Mouse (Mus musculus) testis, adult 2 months (tissue): ENCODE results near the gene Noc2l. TPM values are rescaled to one million over a fixed set of nuclear protein-coding genes. Genes with fewer than 3 reads are reported as not detected.

Source experiments
- H3K27ac ChIP-seq: fragments of 200-500 bp; 2 replicates; pipeline ENCODE4 v1.5.1; 2012; ENCODE audit warnings: low read depth, low read length; ENCODE audit not compliant: control insufficient read depth, insufficient read depth
- H3K27me3 ChIP-seq: fragments of 200-500 bp; 2 replicates; pipeline ENCODE4 v1.6.1; 2012; ENCODE audit warnings: mild to moderate bottlenecking, low read length, moderate library complexity; ENCODE audit not compliant: control insufficient read depth, insufficient read depth
- H3K36me3 ChIP-seq: fragments of 200-500 bp; 2 replicates; pipeline ENCODE4 v1.6.1; 2012; ENCODE audit warnings: mild to moderate bottlenecking, low read length; ENCODE audit not compliant: control insufficient read depth, insufficient read depth
- H3K4me1 ChIP-seq: fragments of 200-500 bp; 2 replicates; pipeline ENCODE4 v1.6.1; 2012; ENCODE audit warnings: low read length; ENCODE audit not compliant: control insufficient read depth, insufficient read depth
- H3K4me3 ChIP-seq: fragments of 200-500 bp; 2 replicates; pipeline ENCODE4 v1.5.1; 2012; ENCODE audit warnings: low read depth, mild to moderate bottlenecking, low read length, moderate library complexity, mixed read lengths; ENCODE audit not compliant: control insufficient read depth
- CTCF ChIP-seq: fragments of 200-500 bp; IDR thresholded peaks from 2 replicates; pipeline ENCODE4 v1.5.1; 2012; ENCODE audit warnings: low read depth, mild to moderate bottlenecking, inconsistent platforms, low read length, moderate library complexity; ENCODE audit not compliant: control insufficient read depth, insufficient read depth, insufficient replicate concordance
- POLR2A ChIP-seq: fragments of 200-500 bp; IDR thresholded peaks from 2 replicates; pipeline ENCODE4 v1.6.1; 2012; ENCODE audit warnings: low read depth, mild to moderate bottlenecking, inconsistent platforms, low read length, moderate library complexity; ENCODE audit not compliant: control insufficient read depth
- polyA plus RNA-seq: library from polyadenylated mRNA; depleted of rRNA; stranded (reverse); fragments of >200 nt; gene quantifications from 2 replicates; pipeline ENCODE4 v1.2.3, GENCODE M21; 2012

Noc2l gene
- polyA plus RNA-seq, 1 experiment: 13.6 TPM

GRCm38 (mm10) chr4:156203413-156204131 is 32.2 kb upstream of the Noc2l start:
- no peak overlapping the region for H3K27ac ChIP-seq
- H3K27me3 ChIP-seq: no peaks in the 10 kb centered on the region
- peaks cover 3% of the 10 kb centered on the region for H3K4me1 ChIP-seq
- peak overlapping the region; percentile 38 for H3K4me3 ChIP-seq
- no peak for TF ChIP-seq CTCF
- no peak for TF ChIP-seq POLR2A
- H3K36me3 ChIP-seq: no peaks in the 10 kb centered on the region

DNA sequence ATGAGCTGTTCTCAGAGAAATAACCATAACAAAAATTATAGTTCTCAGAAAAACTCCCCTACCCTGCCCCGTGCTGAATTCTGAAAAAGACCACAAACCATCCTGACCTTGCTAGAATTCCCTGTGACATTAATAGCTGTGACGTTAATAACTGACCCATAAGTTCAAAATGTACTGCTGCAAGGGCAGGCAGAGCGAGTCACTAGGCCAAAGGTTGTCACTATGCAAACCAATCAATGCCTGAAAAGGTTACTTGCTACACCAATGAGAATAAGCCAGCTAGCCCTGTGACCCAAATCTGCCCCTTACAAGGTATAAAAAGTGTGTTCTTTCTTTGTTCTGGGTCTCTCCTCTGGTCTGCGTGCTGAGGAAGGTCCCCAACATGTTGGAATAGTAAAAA is 26.9 kb upstream of the Noc2l start:
- TF ChIP-seq POLR2A (no peak), CTCF (no peak)
- Histone ChIP-seq H3K27me3 (no peaks in the 10 kb centered on the region), H3K36me3 (no peaks in the 10 kb centered on the region), H3K27ac (no peak overlapping the region), H3K4me1 (peaks cover 2% of the 10 kb centered on the region; the same call in 1 of the 2 replicates), H3K4me3 (no peak overlapping the region)

DNA sequence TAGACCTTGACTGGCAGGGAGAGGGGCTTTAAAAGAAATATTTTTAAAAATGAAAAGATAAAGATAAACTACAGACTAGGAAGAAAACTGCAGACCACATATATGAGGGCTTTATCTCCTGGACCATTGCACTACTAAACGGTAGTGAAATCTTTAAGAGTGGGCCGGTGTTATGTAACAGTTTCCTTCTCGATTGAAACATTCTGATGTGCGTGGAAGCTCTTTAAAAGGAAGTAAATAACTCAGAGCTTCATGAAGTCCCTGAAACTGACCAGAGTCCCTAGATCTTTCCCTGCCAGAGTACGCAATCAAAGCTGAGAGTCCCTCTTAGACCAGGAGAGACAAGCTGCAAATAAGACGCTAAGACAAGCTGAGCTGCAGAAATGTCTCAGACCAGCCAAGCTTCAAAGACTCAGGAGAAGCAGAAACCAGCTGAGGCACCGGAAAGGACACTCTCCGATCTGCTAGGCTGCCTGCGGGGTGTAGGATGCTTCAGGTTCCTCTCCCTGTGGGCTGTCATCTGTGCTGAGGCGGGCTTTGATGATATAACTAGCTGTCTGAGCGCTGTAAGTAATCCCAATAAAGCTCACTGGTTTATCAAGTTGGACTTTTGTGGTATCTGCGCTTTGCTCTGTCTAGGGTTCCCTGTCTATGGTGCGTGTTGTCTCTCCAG is 25.7 kb upstream of the Noc2l start:
- Histone ChIP-seq H3K27me3 (no peaks in the 10 kb centered on the region), H3K4me1 (no peaks in the 10 kb centered on the region), H3K27ac (no peak overlapping the region), H3K36me3 (no peaks in the 10 kb centered on the region), H3K4me3 (no peak overlapping the region)
- TF ChIP-seq CTCF (no peak), POLR2A (no peak)

GRCm38 (mm10) chr4:156213134-156213533 is 22.7 kb upstream of the Noc2l start:
- TF ChIP-seq CTCF (no peak), POLR2A (no peak)
- Histone ChIP-seq H3K27me3 (no peaks in the 10 kb centered on the region), H3K4me3 (no peak overlapping the region), H3K4me1 (no peaks in the 10 kb centered on the region), H3K27ac (no peak overlapping the region), H3K36me3 (no peaks in the 10 kb centered on the region)

DNA sequence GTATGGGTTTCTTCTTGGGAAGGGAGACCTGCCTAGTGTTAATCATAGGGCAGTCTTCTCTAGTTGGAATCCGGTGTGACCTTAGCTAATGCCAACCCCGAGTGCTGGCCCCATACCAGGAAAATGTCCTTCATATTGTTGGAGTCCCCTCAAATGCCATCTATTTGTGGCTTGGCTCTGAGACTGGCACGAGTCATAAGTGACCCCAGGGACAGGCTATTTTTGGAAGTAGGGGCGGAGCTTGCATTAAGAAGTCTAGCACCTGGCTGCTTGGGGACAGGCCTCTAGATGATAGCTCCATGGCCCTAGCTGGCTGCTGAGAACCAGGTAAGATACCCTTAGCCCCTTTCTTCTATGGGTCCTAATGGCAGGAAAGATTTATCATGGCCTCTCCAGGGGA is 20.2 kb upstream of the Noc2l start, which contains the start of gene Perm1:
TSS of gene Perm1 (plus strand) at position 220 of the 400 bp plus-strand sequence.
- Histone ChIP-seq H3K36me3 (no peaks in the 10 kb centered on the region), H3K27ac (no peak within 1 kb of the TSS), H3K4me3 (no peak within 1 kb of the TSS), H3K4me1 (no peaks in the 10 kb centered on the region), H3K27me3 (no peaks in the 10 kb centered on the region)
- TF ChIP-seq CTCF (no peak), POLR2A (no peak)

GRCm38 (mm10) chr4:156216196-156216595 is 19.6 kb upstream of the Noc2l start:
- H3K4me1 ChIP-seq: no peaks in the 10 kb centered on the region
- H3K27me3 ChIP-seq: no peaks in the 10 kb centered on the region
- no peak overlapping the region for H3K4me3 ChIP-seq
- no peak overlapping the region for H3K27ac ChIP-seq
- TF ChIP-seq POLR2A (no peak), CTCF (no peak)
- no peaks in the 10 kb centered on the region for H3K36me3 ChIP-seq

DNA sequence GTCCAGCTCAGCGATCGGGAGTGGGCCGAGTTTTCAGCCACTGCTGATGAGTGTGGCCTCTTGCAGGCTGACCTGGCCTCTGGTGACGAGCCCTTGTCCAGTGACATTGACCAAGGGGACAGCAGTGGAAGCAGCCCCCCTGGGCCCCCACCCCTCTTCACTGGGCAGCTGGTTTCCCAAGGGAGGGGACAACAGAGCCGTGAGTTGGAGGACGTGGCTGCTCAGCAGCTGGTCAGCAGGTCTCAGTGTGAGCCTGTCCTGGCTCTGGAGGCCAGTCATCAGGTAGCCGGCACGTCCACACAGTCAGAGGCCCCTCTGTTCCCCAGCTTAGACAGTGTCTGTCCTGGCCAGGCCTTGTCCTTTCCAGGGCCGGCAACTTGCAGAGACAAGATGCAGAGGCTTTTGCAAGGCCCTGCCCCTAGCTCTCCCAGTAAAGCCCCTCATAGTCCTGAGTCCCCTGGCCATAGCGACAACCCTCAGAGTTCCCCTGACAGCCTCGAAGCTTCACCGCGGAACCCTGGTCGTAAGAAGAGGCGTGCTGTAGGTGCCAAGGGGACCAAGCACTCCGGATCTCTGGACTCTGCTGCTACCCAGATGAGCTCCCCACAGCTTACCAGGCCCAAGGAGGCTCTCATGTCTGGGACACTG is 18.7 kb upstream of the Noc2l start:
- TF ChIP-seq POLR2A: no peak
- TF ChIP-seq CTCF: no peak
- Histone ChIP-seq H3K27me3 (no peaks in the 10 kb centered on the region), H3K36me3 (no peaks in the 10 kb centered on the region), H3K27ac (no peak overlapping the region), H3K4me1 (no peaks in the 10 kb centered on the region), H3K4me3 (no peak overlapping the region)
